Mouse (Mus musculus): Measurements from ENCODE around the gene Hexdc. TPM values are rescaled to one million over a fixed set of nuclear protein-coding genes. Genes with fewer than 3 reads are reported as not detected.

Gene Hexdc
- polyA plus RNA-seq, 1 experiment from 2014 or later: 7.0 TPM

GRCm38 (mm10) chr11:121231628-121232291 lies 27.5 kb downstream of the Hexdc start:
- DNase-seq (ENCODE audit: low spot score): no peak
- no peak for ATAC-seq (ENCODE audit: insufficient read depth, low FRiP score, low TSS enrichment)
- H3K9ac ChIP-seq (ENCODE audit: low read length): no peak overlapping the region
- H3K36me3 ChIP-seq (ENCODE audit: control insufficient read depth, insufficient read depth, low read length): no peaks in the 10 kb centered on the region
- H3K4me1 ChIP-seq (ENCODE audit: control insufficient read depth, insufficient read depth, low read length): peaks cover 18% of the 10 kb centered on the region
- 63% methylated on average over 4 of the region's 4 CpGs for WGBS
- H3K27ac ChIP-seq (ENCODE audit: low read depth, low read length): no peak overlapping the region
- H3K27me3 ChIP-seq (ENCODE audit: control insufficient read depth, insufficient read depth, low read length): no peaks in the 10 kb centered on the region
- no peak overlapping the region for H3K4me2 ChIP-seq (ENCODE audit: low read depth)
- H3K4me3 ChIP-seq (ENCODE audit: low read depth, low read length): no peak overlapping the region
- H3K9me3 ChIP-seq (ENCODE audit: control insufficient read depth, low read length): no peaks in the 10 kb centered on the region

- no peaks in the 10 kb centered on the region for H3K9me3 ChIP-seq (ENCODE audit: control insufficient read depth, low read length)
- H3K27ac ChIP-seq (ENCODE audit: low read depth, low read length): no peak overlapping the region
- H3K9ac ChIP-seq (ENCODE audit: low read length): no peak overlapping the region
- WGBS: 29% methylated on average over 4 of the region's 4 CpGs
- H3K27me3 ChIP-seq (ENCODE audit: control insufficient read depth, insufficient read depth, low read length): no peaks in the 10 kb centered on the region
- no peak overlapping the region for H3K4me3 ChIP-seq (ENCODE audit: low read depth, low read length)
- no peak overlapping the region for H3K4me2 ChIP-seq (ENCODE audit: low read depth)
- H3K4me1 ChIP-seq (ENCODE audit: control insufficient read depth, insufficient read depth, low read length): peaks cover 16% of the 10 kb centered on the region
- DNase-seq (ENCODE audit: low spot score) (no peak), ATAC-seq (ENCODE audit: insufficient read depth, low FRiP score, low TSS enrichment) (no peak)
- H3K36me3 ChIP-seq (ENCODE audit: control insufficient read depth, insufficient read depth, low read length): no peaks in the 10 kb centered on the region
Measured at GRCm38 (mm10) chr11:121232706-121233105, 28.5 kb downstream of the Hexdc start.

GRCm38 (mm10) chr11:121235475-121236238 lies 31.4 kb downstream of the Hexdc start:
- Histone ChIP-seq H3K9me3 (ENCODE audit: control insufficient read depth, low read length) (no peaks in the 10 kb centered on the region), H3K4me3 (ENCODE audit: low read depth, low read length) (peak overlapping the region; percentile 76; the same call in 1 of the 2 replicates), H3K27ac (ENCODE audit: low read depth, low read length) (peak overlapping the region; percentile 97), H3K36me3 (ENCODE audit: control insufficient read depth, insufficient read depth, low read length) (peaks cover 2% of the 10 kb centered on the region), H3K27me3 (ENCODE audit: control insufficient read depth, insufficient read depth, low read length) (no peaks in the 10 kb centered on the region), H3K4me2 (ENCODE audit: low read depth) (peak overlapping the region; percentile 29; the same call in 1 of the 2 replicates), H3K4me1 (ENCODE audit: control insufficient read depth, insufficient read depth, low read length) (peaks cover 16% of the 10 kb centered on the region), H3K9ac (ENCODE audit: low read length) (no peak overlapping the region)
- peak; percentile 53 for DNase-seq (ENCODE audit: low spot score)
- no peak for ATAC-seq (ENCODE audit: insufficient read depth, low FRiP score, low TSS enrichment)
- WGBS: 26% methylated on average over 9 of the region's 9 CpGs

- H3K9me3 ChIP-seq (ENCODE audit: control insufficient read depth, low read length): no peaks in the 10 kb centered on the region
- under 1% methylated on average over 50 of the region's 50 CpGs for WGBS
- H3K27me3 ChIP-seq (ENCODE audit: control insufficient read depth, insufficient read depth, low read length): no peaks in the 10 kb centered on the region
- peak within 1 kb of the TSS; percentile 83 for H3K9ac ChIP-seq (ENCODE audit: low read length)
- H3K36me3 ChIP-seq (ENCODE audit: control insufficient read depth, insufficient read depth, low read length): peaks cover 2% of the 10 kb centered on the region
- peak within 1 kb of the TSS; percentile 76 for H3K4me3 ChIP-seq (ENCODE audit: low read depth, low read length)
- H3K4me1 ChIP-seq (ENCODE audit: control insufficient read depth, insufficient read depth, low read length): peaks cover 16% of the 10 kb centered on the region
- peak; percentile 99 for DNase-seq (ENCODE audit: low spot score)
- peak; percentile 100 for ATAC-seq (ENCODE audit: insufficient read depth, low FRiP score, low TSS enrichment)
- H3K4me2 ChIP-seq (ENCODE audit: low read depth): peak within 1 kb of the TSS; percentile 61
- H3K27ac ChIP-seq (ENCODE audit: low read depth, low read length): peak within 1 kb of the TSS; percentile 97
Measured at GRCm38 (mm10) chr11:121236564-121237344, 32.5 kb downstream of the Hexdc start, which contains the start of gene Narf. Gene Narf (plus strand): TSS chr11:121237253.

- Histone ChIP-seq H3K27me3 (ENCODE audit: control insufficient read depth, insufficient read depth, low read length) (no peaks in the 10 kb centered on the region), H3K9ac (ENCODE audit: low read length) (peak overlapping the region; percentile 83), H3K4me3 (ENCODE audit: low read depth, low read length) (peak overlapping the region; percentile 76), H3K27ac (ENCODE audit: low read depth, low read length) (peak overlapping the region; percentile 91), H3K4me2 (ENCODE audit: low read depth) (peak overlapping the region; percentile 61), H3K9me3 (ENCODE audit: control insufficient read depth, low read length) (no peaks in the 10 kb centered on the region), H3K36me3 (ENCODE audit: control insufficient read depth, insufficient read depth, low read length) (peaks cover 2% of the 10 kb centered on the region), H3K4me1 (ENCODE audit: control insufficient read depth, insufficient read depth, low read length) (peaks cover 16% of the 10 kb centered on the region)
- no peak; the same call in 1 of the 2 replicates for ATAC-seq (ENCODE audit: insufficient read depth, low FRiP score, low TSS enrichment)
- 6% methylated on average over 28 of the region's 28 CpGs for WGBS
- DNase-seq (ENCODE audit: low spot score): no peak
Measured at GRCm38 (mm10) chr11:121237345-121238128, 33.3 kb downstream of the Hexdc start.

GRCm38 (mm10) chr11:121239669-121240068 lies 35.4 kb downstream of the Hexdc start:
- Histone ChIP-seq H3K4me1 (ENCODE audit: control insufficient read depth, insufficient read depth, low read length) (peaks cover 16% of the 10 kb centered on the region), H3K9me3 (ENCODE audit: control insufficient read depth, low read length) (no peaks in the 10 kb centered on the region), H3K9ac (ENCODE audit: low read length) (no peak overlapping the region), H3K36me3 (ENCODE audit: control insufficient read depth, insufficient read depth, low read length) (peaks cover 2% of the 10 kb centered on the region), H3K4me3 (ENCODE audit: low read depth, low read length) (no peak overlapping the region), H3K4me2 (ENCODE audit: low read depth) (no peak overlapping the region), H3K27ac (ENCODE audit: low read depth, low read length) (no peak overlapping the region), H3K27me3 (ENCODE audit: control insufficient read depth, insufficient read depth, low read length) (no peaks in the 10 kb centered on the region)
- no peak for ATAC-seq (ENCODE audit: insufficient read depth, low FRiP score, low TSS enrichment)
- DNase-seq (ENCODE audit: low spot score): no peak
- 95% methylated on average over 2 of the region's 2 CpGs for WGBS

GRCm38 (mm10) chr11:121250196-121250595 lies 46.0 kb downstream of the Hexdc start:
- DNase-seq (ENCODE audit: low spot score): no peak
- ATAC-seq (ENCODE audit: insufficient read depth, low FRiP score, low TSS enrichment): no peak
- H3K4me3 ChIP-seq (ENCODE audit: low read depth, low read length): no peak overlapping the region
- peaks cover 48% of the 10 kb centered on the region for H3K36me3 ChIP-seq (ENCODE audit: control insufficient read depth, insufficient read depth, low read length)
- WGBS: 96% methylated on average over 8 of the region's 8 CpGs
- no peaks in the 10 kb centered on the region for H3K27me3 ChIP-seq (ENCODE audit: control insufficient read depth, insufficient read depth, low read length)
- H3K9ac ChIP-seq (ENCODE audit: low read length): no peak overlapping the region
- H3K9me3 ChIP-seq (ENCODE audit: control insufficient read depth, low read length): no peaks in the 10 kb centered on the region
- H3K27ac ChIP-seq (ENCODE audit: low read depth, low read length): no peak overlapping the region
- H3K4me1 ChIP-seq (ENCODE audit: control insufficient read depth, insufficient read depth, low read length): no peaks in the 10 kb centered on the region
- H3K4me2 ChIP-seq (ENCODE audit: low read depth): no peak overlapping the region
